Mouse (Mus musculus) heart, postnatal 0 days (tissue): ENCODE measurements at regions not wholly inside any gene's neighbourhood (a gene's known extent, or its start where the extent isn't known, plus 50 kb on each side); places are given as distances from the start of the nearest gene placed in this dataset.

Source experiments
- ATAC-seq: fragments of 200-750 bp; cut with Nextera tagmentation; 2 replicates; pipeline ENCODE4 v1.8.0; 2017; ENCODE audit warnings: low read depth, moderate number of reproducible peaks, moderate library complexity; ENCODE audit not compliant: insufficient read depth
- DNase-seq: peaks from one replicate; pipeline ENCODE4 v3.0.0-alpha.2; 2016; ENCODE audit warnings: low spot score
- H3K27ac ChIP-seq: fragments of 300-500 bp; sonication (generic); 2 replicates; pipeline ENCODE4 v1.5.1; 2014; ENCODE audit warnings: low read depth, mild to moderate bottlenecking
- H3K27me3 ChIP-seq: fragments of 300-500 bp; sonication (generic); 2 replicates; pipeline ENCODE4 v1.6.1; 2014; ENCODE audit warnings: low read length, mixed read lengths; ENCODE audit not compliant: control insufficient read depth, insufficient read depth
- H3K36me3 ChIP-seq: fragments of 300-500 bp; sonication (generic); replicated peaks from 2 replicates; pipeline ENCODE4 v1.6.1; 2014; ENCODE audit warnings: low read length, mixed read lengths; ENCODE audit not compliant: control insufficient read depth, insufficient read depth
- H3K4me1 ChIP-seq: fragments of 300-500 bp; sonication (generic); 2 replicates; pipeline ENCODE4 v1.6.1; 2014; ENCODE audit warnings: antibody characterized with exemption; ENCODE audit not compliant: control insufficient read depth, insufficient read depth
- H3K4me2 ChIP-seq: fragments of 300-500 bp; sonication (generic); 2 replicates; pipeline ENCODE4 v1.6.1; 2014; ENCODE audit warnings: low read depth, mild to moderate bottlenecking, low read length, moderate library complexity
- H3K4me3 ChIP-seq: fragments of 300-500 bp; sonication (generic); 2 replicates; pipeline ENCODE4 v1.5.1; 2014; ENCODE audit warnings: low read depth, low read length
- H3K9ac ChIP-seq: fragments of 300-500 bp; sonication (generic); replicated peaks from 2 replicates; pipeline ENCODE4 v1.6.1; 2014; ENCODE audit warnings: low read depth, low read length, mixed read lengths
- H3K9me3 ChIP-seq: fragments of 300-500 bp; sonication (generic); replicated peaks from 2 replicates; pipeline ENCODE4 v1.6.1; 2016; ENCODE audit warnings: low read length; ENCODE audit not compliant: control insufficient read depth
- CTCF ChIP-seq: IDR thresholded peaks from 2 replicates; pipeline ENCODE4 v1.5.1; 2016; ENCODE audit warnings: antibody characterized with exemption, control low read depth, low read depth
- EP300 ChIP-seq: IDR thresholded peaks from 2 replicates; pipeline ENCODE4 v1.6.1; 2016; ENCODE audit warnings: antibody characterized with exemption, low read depth
- WGBS: fragments of 180-500 bp; shearing (Covaris S2); extraction: QIAGEN DNeasy Blood & Tissue Kit; methylation state at CpG from one replicate; pipeline ENCODE4 v1.1.7; 2014; 5-methylcytosine and 5-hydroxymethylcytosine counted together

- Histone ChIP-seq H3K4me1 (no peaks in the 10 kb centered on the region), H3K4me2 (no peak overlapping the region), H3K36me3 (no peaks in the 10 kb centered on the region), H3K27me3 (no peaks in the 10 kb centered on the region), H3K9me3 (no peaks in the 10 kb centered on the region), H3K4me3 (no peak overlapping the region), H3K27ac (no peak overlapping the region), H3K9ac (no peak overlapping the region)
- no peak for TF ChIP-seq CTCF
- TF ChIP-seq EP300, result no peak
- DNase-seq, result no peak
- 88% methylated on average over 2 of the region's 2 CpGs for WGBS
- ATAC-seq, result no peak
Observed at GRCm38 (mm10) chr2:137715891-137716290, 540.5 kb upstream of the Btbd3 start.

- no peak overlapping the region for H3K9ac ChIP-seq
- no peaks in the 10 kb centered on the region for H3K4me1 ChIP-seq
- peak overlapping the region; percentile 42 for H3K4me2 ChIP-seq
- 10% methylated on average over 4 of the region's 4 CpGs for WGBS
- 0 out of 2 replicates have a peak overlapping the region, but pooled peaks have one; percentile 6 for H3K4me3 ChIP-seq
- no peak overlapping the region for H3K27ac ChIP-seq
- H3K36me3 ChIP-seq, result no peaks in the 10 kb centered on the region
- H3K27me3 ChIP-seq, result no peaks in the 10 kb centered on the region
- ATAC-seq (no peak), DNase-seq (no peak)
- TF ChIP-seq CTCF (no peak), EP300 (no peak)
- H3K9me3 ChIP-seq, result no peaks in the 10 kb centered on the region
Observed at GRCm38 (mm10) chr2:137706528-137706988, 549.8 kb upstream of the Btbd3 start.

- DNase-seq, result no peak
Observed at GRCm38 (mm10) chr2:137705724-137706422, 550.5 kb upstream of the Btbd3 start.

GRCm38 (mm10) chr2:137704948-137705723 is 551.2 kb upstream of the Btbd3 start:
- Histone ChIP-seq H3K9ac (no peak overlapping the region), H3K9me3 (no peaks in the 10 kb centered on the region), H3K27me3 (no peaks in the 10 kb centered on the region), H3K4me1 (no peaks in the 10 kb centered on the region), H3K4me3 (no peak overlapping the region), H3K4me2 (no peak overlapping the region), H3K36me3 (no peaks in the 10 kb centered on the region), H3K27ac (no peak overlapping the region)
- no peak for ATAC-seq
- no peak for TF ChIP-seq EP300
- no peak for TF ChIP-seq CTCF
- DNase-seq, result no peak
- 79% methylated on average over 12 of the region's 12 CpGs for WGBS

More at GRCm38 (mm10) chr2:137705724-137706422, 550.5 kb upstream of the Btbd3 start:
- WGBS, result 53% methylated on average over 14 of the region's 14 CpGs
- Histone ChIP-seq H3K4me3 (peak overlapping the region; percentile 6; the same call in 1 of the 2 replicates), H3K4me1 (no peaks in the 10 kb centered on the region), H3K9me3 (no peaks in the 10 kb centered on the region), H3K27me3 (no peaks in the 10 kb centered on the region), H3K4me2 (peak overlapping the region; percentile 42), H3K27ac (no peak overlapping the region), H3K9ac (no peak overlapping the region), H3K36me3 (no peaks in the 10 kb centered on the region)
- peak; percentile 34; the same call in 1 of the 2 replicates for TF ChIP-seq CTCF
- TF ChIP-seq EP300, result no peak
- ATAC-seq, result no peak

GRCm38 (mm10) chr2:137704565-137704947 is 551.8 kb upstream of the Btbd3 start:
- Histone ChIP-seq H3K9ac (no peak overlapping the region), H3K36me3 (no peaks in the 10 kb centered on the region), H3K9me3 (no peaks in the 10 kb centered on the region), H3K4me2 (no peak overlapping the region), H3K27me3 (no peaks in the 10 kb centered on the region), H3K27ac (no peak overlapping the region), H3K4me1 (no peaks in the 10 kb centered on the region), H3K4me3 (no peak overlapping the region)
- 77% methylated on average over 6 of the region's 6 CpGs for WGBS
- TF ChIP-seq CTCF (no peak), EP300 (no peak)
- no peak for ATAC-seq
- DNase-seq, result no peak
